Mouse (Mus musculus) testis, adult 2 months (tissue): Measurements from ENCODE around the gene Prps1. TPM values are rescaled to one million over a fixed set of nuclear protein-coding genes. Genes with fewer than 3 reads are reported as not detected.

ENCODE experiments used
- H3K27ac ChIP-seq: fragments of 200-500 bp; 2 replicates; pipeline ENCODE4 v1.5.1; 2012; ENCODE audit warnings: low read depth, low read length; ENCODE audit not compliant: control insufficient read depth, insufficient read depth
- H3K27me3 ChIP-seq: fragments of 200-500 bp; 2 replicates; pipeline ENCODE4 v1.6.1; 2012; ENCODE audit warnings: mild to moderate bottlenecking, low read length, moderate library complexity; ENCODE audit not compliant: control insufficient read depth, insufficient read depth
- H3K36me3 ChIP-seq: fragments of 200-500 bp; 2 replicates; pipeline ENCODE4 v1.6.1; 2012; ENCODE audit warnings: mild to moderate bottlenecking, low read length; ENCODE audit not compliant: control insufficient read depth, insufficient read depth
- H3K4me1 ChIP-seq: fragments of 200-500 bp; 2 replicates; pipeline ENCODE4 v1.6.1; 2012; ENCODE audit warnings: low read length; ENCODE audit not compliant: control insufficient read depth, insufficient read depth
- H3K4me3 ChIP-seq: fragments of 200-500 bp; 2 replicates; pipeline ENCODE4 v1.5.1; 2012; ENCODE audit warnings: low read depth, mild to moderate bottlenecking, low read length, moderate library complexity, mixed read lengths; ENCODE audit not compliant: control insufficient read depth
- CTCF ChIP-seq: fragments of 200-500 bp; IDR thresholded peaks from 2 replicates; pipeline ENCODE4 v1.5.1; 2012; ENCODE audit warnings: low read depth, mild to moderate bottlenecking, inconsistent platforms, low read length, moderate library complexity; ENCODE audit not compliant: control insufficient read depth, insufficient read depth, insufficient replicate concordance
- POLR2A ChIP-seq: fragments of 200-500 bp; IDR thresholded peaks from 2 replicates; pipeline ENCODE4 v1.6.1; 2012; ENCODE audit warnings: low read depth, mild to moderate bottlenecking, inconsistent platforms, low read length, moderate library complexity; ENCODE audit not compliant: control insufficient read depth
- polyA plus RNA-seq: library from polyadenylated mRNA; depleted of rRNA; stranded (reverse); fragments of >200 nt; gene quantifications from 2 replicates; pipeline ENCODE4 v1.2.3, GENCODE M21; 2012

The Prps1 gene
- polyA plus RNA-seq, 1 experiment = 9.0 TPM

GRCm38 (mm10) chrX:140437906-140438305 lies 18.5 kb upstream of the Prps1 start:
- Histone ChIP-seq H3K4me1 (no peaks in the 10 kb centered on the region), H3K27ac (no peak overlapping the region), H3K4me3 (no peak overlapping the region)

GRCm38 (mm10) chrX:140445551-140445950 lies 10.9 kb upstream of the Prps1 start:
- no peak for TF ChIP-seq CTCF
- no peak for TF ChIP-seq POLR2A
- Histone ChIP-seq H3K4me3 (no peak overlapping the region), H3K27ac (no peak overlapping the region), H3K27me3 (no peaks in the 10 kb centered on the region), H3K4me1 (no peaks in the 10 kb centered on the region), H3K36me3 (no peaks in the 10 kb centered on the region)

More at GRCm38 (mm10) chrX:140437906-140438305, 18.5 kb upstream of the Prps1 start:
- TF ChIP-seq CTCF (no peak), POLR2A (no peak)
- Histone ChIP-seq H3K36me3 (no peaks in the 10 kb centered on the region), H3K27me3 (no peaks in the 10 kb centered on the region)

GRCm38 (mm10) chrX:140450071-140450470 lies 6.3 kb upstream of the Prps1 start:
- TF ChIP-seq POLR2A = no peak
- no peaks in the 10 kb centered on the region for H3K27me3 ChIP-seq
- no peak overlapping the region for H3K27ac ChIP-seq
- H3K4me1 ChIP-seq = no peaks in the 10 kb centered on the region
- H3K36me3 ChIP-seq = no peaks in the 10 kb centered on the region
- H3K4me3 ChIP-seq = no peak overlapping the region

- no peak for TF ChIP-seq CTCF
- 0 out of 2 replicates have a peak, but pooled peaks have one; percentile 3 for TF ChIP-seq POLR2A
- Histone ChIP-seq H3K27ac (peak overlapping the region; percentile 95), H3K4me3 (peak overlapping the region; percentile 95), H3K36me3 (no peaks in the 10 kb centered on the region), H3K27me3 (no peaks in the 10 kb centered on the region), H3K4me1 (no peaks in the 10 kb centered on the region)
Measured at GRCm38 (mm10) chrX:140456751-140457491, 508 bp downstream of the Prps1 start.

GRCm38 (mm10) chrX:140457502-140457901 lies 1.1 kb downstream of the Prps1 start:
- Histone ChIP-seq H3K27me3 (no peaks in the 10 kb centered on the region), H3K36me3 (no peaks in the 10 kb centered on the region), H3K4me3 (peak overlapping the region; percentile 95), H3K27ac (peak overlapping the region; percentile 95), H3K4me1 (no peaks in the 10 kb centered on the region)
- no peak for TF ChIP-seq POLR2A
- TF ChIP-seq CTCF = no peak

- Histone ChIP-seq H3K36me3 (no peaks in the 10 kb centered on the region), H3K27ac (no peak overlapping the region), H3K4me1 (no peaks in the 10 kb centered on the region), H3K27me3 (no peaks in the 10 kb centered on the region), H3K4me3 (no peak overlapping the region)
- TF ChIP-seq CTCF (no peak), POLR2A (no peak)
Measured at GRCm38 (mm10) chrX:140478231-140478630, 21.8 kb downstream of the Prps1 start.

GRCm38 (mm10) chrX:140479171-140479570 lies 22.8 kb downstream of the Prps1 start:
- peak; percentile 39; the same call in 1 of the 2 replicates for TF ChIP-seq CTCF
- no peak for TF ChIP-seq POLR2A
- no peak overlapping the region for H3K27ac ChIP-seq
- no peaks in the 10 kb centered on the region for H3K27me3 ChIP-seq
- no peaks in the 10 kb centered on the region for H3K4me1 ChIP-seq
- no peaks in the 10 kb centered on the region for H3K36me3 ChIP-seq
- H3K4me3 ChIP-seq = no peak overlapping the region

- no peaks in the 10 kb centered on the region for H3K4me1 ChIP-seq
- H3K27me3 ChIP-seq = no peaks in the 10 kb centered on the region
- H3K36me3 ChIP-seq = no peaks in the 10 kb centered on the region
- no peak overlapping the region for H3K27ac ChIP-seq
- TF ChIP-seq CTCF (no peak), POLR2A (no peak)
- H3K4me3 ChIP-seq = no peak overlapping the region
Measured at GRCm38 (mm10) chrX:140489174-140489573, 32.8 kb downstream of the Prps1 start.
